Mouse (Mus musculus): ENCODE data around the gene Bmp5.
"Not testable (repeated sequence)": the region's sequence is repeated elsewhere in the genome, so short reads cannot be mapped to it uniquely, and the experiment has no call there.

The Bmp5 gene

GRCm38 (mm10) chr9:75775129-75775845, at the start of gene Bmp5:
Bmp5 (plus strand) TSS chr9:75775364.
- no peak for DNase-seq (ENCODE audit: low read depth)

DNA sequence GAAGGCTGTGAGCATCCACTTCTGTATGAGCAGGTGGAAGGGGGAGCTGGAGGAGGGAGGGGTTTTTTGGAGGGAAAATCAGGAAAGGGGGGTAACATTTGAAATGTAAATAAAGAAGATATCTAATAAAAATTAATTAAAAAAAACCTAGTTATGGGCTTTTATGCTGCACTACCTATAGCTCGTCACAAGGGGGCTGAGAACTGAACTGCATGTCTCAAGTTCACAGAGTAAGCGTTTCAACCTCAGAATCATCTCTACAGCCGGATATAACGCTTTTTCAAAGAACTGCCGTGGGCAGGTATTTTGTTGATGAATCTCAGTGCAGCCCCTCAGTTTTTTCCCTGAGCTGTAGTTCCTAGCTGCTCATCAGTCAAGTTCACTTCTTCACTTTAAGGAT, 15.1 kb upstream of the Bmp5 start:
- no peak for DNase-seq (ENCODE audit: low read depth)

DNA sequence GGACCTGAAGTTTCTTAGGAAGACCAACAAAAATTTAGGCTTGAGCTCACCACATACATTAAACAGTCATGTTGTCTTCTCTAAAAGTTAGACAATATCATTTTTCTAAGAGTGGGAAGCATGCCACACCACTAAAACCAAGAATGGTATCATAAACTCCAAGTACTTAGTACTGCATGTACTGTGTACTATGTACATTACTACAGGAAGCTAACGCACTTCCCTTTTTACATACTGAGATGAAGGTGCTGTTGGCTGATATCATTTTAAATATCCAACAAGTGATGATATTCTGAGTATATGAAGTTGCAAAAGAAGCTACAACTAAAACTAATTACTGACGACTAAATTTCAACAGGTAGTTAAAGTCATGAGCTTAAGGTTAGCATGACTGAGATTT, 13.6 kb upstream of the Bmp5 start:
- DNase-seq (ENCODE audit: low read depth), result no peak

- DNase-seq (ENCODE audit: low read depth), result no peak
Measured at GRCm38 (mm10) chr9:75762487-75762886, 12.7 kb upstream of the Bmp5 start.

DNA sequence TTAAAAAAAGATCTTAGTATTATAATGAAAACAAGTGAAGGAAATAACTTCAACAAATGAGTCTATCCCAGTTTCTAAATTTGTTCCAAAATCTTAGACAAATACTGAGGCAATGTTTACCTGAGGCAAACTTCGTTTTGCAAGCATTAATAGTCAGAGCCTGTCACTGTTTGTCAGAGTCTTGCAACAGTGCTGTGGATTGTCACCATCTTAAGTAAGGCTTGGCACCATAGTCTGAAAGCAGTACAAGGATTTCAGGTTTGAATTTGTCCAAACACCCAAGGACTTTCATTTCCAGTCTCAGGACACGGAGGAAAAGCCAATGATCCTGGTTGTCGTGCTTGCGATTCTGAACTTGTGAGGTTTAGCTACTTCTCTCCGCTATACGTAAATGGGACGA, 10.4 kb upstream of the Bmp5 start:
- DNase-seq (ENCODE audit: low read depth), result no peak

GRCm38 (mm10) chr9:75766521-75766920, 8.6 kb upstream of the Bmp5 start:
- DNase-seq (ENCODE audit: low read depth), result no peak

DNA sequence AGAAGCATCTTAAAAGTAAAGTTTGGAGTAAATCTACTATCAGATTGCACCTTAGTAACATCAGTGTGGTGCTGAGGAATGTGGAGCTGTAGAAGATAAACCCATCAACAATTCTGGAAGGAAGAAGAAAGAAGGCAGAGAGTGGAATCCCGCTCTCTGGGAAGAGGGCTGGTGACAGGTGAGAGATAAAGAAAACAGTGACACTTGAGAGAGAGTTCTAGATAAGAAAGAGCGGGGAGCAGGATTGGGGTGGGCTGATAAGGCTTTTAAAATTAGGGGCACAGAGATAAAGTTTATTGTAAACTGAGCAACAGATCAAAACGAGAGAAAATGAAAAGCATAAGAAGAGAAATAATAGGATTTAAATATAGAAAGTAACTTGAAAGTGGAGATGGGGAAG, 6.1 kb upstream of the Bmp5 start:
- DNase-seq (ENCODE audit: low read depth), result no peak

DNA sequence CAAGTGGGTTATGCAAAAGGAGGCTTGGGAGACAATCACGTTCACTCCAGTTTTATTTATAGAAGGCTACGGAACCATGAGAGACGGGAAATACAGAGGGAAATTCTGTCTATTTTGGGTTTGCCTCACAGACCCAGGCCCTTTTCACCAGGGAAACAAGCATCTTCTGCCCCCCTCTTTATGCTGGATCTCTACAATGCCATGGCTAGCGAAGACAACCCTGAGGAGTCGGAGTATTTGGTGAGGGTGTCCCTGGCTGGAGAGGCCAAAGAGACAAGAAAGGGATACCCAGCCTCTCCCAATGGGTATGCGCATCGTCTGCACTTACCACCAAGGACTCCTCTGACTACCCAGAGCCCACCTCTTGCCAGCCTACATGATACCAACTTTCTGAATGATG, 989 bp downstream of the Bmp5 start:
- DNase-seq (ENCODE audit: low read depth), result no peak

DNA sequence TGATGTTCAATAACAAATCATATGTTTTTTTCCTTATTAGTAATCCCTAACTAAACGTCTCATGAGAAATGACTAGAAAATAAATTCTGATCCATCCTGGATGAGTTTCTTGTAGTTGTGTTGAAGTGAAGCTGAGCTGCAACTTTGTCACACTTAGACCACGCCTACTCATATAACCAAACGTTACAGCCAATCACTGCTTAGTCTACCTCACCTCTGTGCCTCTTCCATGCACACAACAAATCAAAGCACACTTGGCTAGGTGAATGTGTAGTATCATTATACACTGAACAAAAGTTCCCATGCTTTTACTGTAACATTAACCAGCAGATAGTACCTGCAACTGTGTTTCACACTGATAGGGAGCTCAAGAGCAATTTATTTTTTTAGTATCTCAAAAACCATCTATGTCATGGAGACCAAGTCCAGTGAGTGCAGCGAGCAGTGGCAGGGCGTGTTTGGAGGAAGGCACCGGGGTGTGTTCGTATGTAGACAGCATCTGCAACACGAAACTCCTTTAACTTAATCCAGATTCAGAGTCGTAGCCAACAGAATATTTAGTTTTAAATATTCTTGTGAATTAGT, 3.7 kb downstream of the Bmp5 start:
- DNase-seq (ENCODE audit: low read depth), result no peak

DNA sequence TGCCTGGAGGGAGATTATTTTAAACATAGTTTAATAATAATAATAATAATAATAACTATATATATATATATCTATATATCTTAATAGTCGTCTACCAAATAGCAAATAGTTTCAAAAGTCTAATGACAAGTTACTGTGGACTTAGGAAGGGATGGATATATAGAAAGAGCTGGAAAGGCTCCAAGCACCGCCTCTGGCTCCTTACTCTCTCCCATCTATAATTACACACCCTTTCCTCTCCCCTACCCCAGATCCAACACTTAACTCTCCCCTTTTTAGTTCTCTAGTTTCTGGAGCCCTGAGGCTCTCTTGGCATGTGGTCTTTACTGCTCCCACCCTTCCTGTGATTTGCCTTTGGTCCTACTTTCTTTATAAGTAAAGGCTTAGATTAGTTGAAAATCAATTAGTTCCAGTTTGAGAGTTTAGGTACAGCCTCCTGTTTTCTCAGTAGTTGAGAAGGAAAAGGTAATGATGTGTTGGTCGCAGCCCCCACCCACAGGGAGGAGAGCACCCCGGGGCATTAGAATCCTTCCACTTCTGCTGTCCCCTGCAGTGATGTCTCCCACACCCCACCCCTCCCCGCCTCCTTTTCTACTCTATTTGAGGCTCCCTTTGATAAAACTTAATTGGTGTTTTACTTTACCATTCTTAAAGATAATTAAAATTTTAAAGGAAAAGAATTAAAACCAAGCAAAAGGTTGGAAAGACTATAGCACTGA, 5.6 kb downstream of the Bmp5 start:
- DNase-seq (ENCODE audit: low read depth), result no peak

DNA sequence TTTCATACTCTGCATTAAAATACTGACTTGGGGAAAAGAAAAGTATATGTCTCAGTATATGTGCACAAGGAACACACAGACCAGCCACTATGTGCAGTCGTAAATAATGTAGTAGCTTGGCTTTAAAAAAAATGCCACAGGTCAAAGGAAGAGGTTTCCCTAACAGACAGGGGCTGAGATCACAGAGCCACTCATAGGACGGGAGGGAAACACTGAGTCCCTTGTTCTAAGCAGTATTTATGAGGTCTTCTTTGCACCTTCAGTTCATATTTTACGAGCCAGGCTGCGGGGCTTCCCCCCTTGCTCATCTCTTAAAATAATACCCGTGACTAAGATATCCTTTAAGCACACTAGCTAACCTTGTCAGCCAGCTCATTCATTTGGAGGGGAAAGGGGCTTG, 6.4 kb downstream of the Bmp5 start:
- no peak for DNase-seq (ENCODE audit: low read depth)

GRCm38 (mm10) chr9:75783573-75783972, 8.4 kb downstream of the Bmp5 start:
- DNase-seq (ENCODE audit: low read depth), result no peak

- no peak for DNase-seq (ENCODE audit: low read depth)
Measured at GRCm38 (mm10) chr9:75785959-75786358, 10.8 kb downstream of the Bmp5 start.

- DNase-seq (ENCODE audit: low read depth), result no peak
Measured at GRCm38 (mm10) chr9:75787121-75787520, 12.0 kb downstream of the Bmp5 start.

DNA sequence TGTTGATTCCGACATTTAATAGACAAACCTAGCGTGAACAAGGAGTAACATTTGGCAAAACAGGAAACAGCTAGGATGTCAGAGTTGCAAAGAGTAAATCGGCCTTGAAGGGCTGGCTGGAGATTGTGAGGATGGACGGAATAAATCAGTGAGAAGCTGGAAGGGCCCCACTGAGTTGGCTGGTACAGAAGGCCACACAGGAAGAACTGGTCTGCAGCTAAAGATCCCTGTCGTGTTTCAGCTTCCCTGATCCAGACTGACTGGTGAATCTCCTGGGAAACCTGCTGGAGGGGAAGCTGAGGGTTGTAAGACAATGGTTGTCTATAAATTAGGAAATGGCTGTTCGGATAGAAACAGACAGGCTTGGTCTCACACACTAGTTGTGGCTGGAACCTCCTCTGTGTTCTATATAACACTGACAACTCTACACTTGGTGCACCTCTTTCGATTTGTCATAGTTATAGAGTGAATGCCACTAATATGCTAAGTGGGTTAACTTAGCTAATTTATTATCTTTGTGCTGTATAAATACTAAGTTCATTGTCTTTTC, 14.8 kb downstream of the Bmp5 start:
- no peak for DNase-seq (ENCODE audit: low read depth)

DNA sequence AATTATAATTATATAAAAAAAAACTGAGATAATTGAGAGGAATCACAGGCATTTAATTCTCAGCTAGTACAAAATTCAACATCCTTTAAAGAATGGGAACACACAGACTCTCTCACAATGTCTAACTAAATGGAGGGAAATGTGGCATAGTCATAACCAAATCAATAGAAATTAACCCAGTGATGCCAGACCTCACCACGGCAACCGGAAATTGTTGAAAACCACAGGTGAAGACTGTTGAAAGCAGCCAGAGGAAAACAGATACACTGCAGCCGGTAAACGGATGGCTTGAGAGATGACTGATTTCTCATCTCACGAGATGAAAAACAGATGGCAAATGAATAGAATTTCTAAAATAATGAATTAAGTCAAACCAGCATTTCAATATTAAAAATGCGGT, 29.8 kb downstream of the Bmp5 start:
- DNase-seq (ENCODE audit: low read depth), result no peak

GRCm38 (mm10) chr9:75808179-75808578, 33.0 kb downstream of the Bmp5 start:
- DNase-seq (ENCODE audit: low read depth), result not testable (repeated sequence)

DNA sequence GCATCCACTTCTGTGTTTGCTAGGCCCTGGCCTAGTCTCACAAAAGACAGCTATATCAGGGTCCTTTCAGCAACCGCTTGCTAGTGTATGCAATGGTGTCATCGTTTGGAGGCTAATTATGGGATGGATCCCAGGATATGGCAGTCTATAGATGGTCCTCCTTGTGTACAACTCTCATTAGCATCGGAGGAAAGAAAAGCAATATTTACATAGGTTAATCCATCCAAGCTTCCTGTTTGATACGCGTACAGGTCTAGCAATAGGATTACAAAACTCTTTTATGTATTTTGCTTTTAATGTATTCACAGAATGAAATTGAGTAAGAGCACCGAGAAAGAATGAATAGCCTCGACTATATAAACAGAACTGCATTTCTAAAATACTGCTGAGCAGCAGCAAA, 33.5 kb downstream of the Bmp5 start:
- DNase-seq (ENCODE audit: low read depth), result no peak

DNA sequence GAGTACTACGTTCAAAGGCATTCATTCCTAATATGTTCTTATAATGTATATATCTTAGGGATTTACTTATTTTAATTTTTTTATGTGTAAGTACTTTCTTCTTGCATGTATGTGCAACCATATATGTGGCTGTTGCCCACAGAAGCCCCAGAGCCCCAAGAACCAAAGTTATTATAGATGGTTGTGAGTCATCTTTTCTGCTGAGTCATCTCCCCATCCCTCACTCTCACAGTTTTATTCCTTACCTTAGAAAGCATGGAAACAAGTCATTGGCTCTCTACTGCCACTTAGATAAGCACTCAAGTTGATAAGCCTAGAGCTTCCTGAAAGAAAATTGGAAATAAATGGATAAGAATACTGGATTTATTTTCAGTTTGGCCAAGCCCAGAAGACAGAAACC, 40.0 kb downstream of the Bmp5 start:
- no peak for DNase-seq (ENCODE audit: low read depth)

GRCm38 (mm10) chr9:75818400-75818799, 43.2 kb downstream of the Bmp5 start:
- no peak for DNase-seq (ENCODE audit: low read depth)

DNA sequence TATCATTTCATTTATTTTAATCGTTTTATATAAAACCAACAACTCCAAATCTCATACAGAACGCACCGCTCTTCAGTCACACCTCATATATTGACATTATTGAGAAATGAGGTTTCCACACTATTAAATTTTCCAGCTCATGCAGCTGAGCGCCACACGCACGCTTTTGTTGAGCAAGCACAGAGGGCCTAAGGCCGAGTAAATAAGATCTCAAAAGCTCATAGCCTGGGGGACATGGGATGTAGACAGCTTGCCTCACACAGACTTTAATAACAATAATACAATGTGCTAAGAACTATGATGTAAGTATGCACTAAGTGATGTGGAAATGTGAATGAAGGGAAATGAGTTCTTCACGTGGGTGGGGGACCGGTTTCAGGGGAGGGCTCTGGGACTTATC, 57.3 kb downstream of the Bmp5 start:
- DNase-seq (ENCODE audit: low read depth), result no peak

- DNase-seq (ENCODE audit: low read depth), result no peak
Measured at GRCm38 (mm10) chr9:75833189-75833732, 58.1 kb downstream of the Bmp5 start.

GRCm38 (mm10) chr9:75839450-75839849, 64.3 kb downstream of the Bmp5 start:
- DNase-seq (ENCODE audit: low read depth), result no peak
